Mouse (Mus musculus): ENCODE results near the gene Cubn. TPM values are rescaled to one million over a fixed set of nuclear protein-coding genes. Genes with fewer than 3 reads are reported as not detected.

The Cubn gene
- polyA plus RNA-seq, 1 experiment from 2014 or later, result 0.21 TPM

GRCm38 (mm10) chr2:13458088-13458487, 33.5 kb downstream of the Cubn start:
- WGBS, result 59% methylated on average over 2 of the region's 2 CpGs
- no peak for DNase-seq (ENCODE audit: low spot score)
- no peak for ATAC-seq (ENCODE audit: low FRiP score)
- H3K9ac ChIP-seq, result no peak overlapping the region
- H3K27me3 ChIP-seq (ENCODE audit: control insufficient read depth, insufficient read depth, low read length), result no peaks in the 10 kb centered on the region
- no peaks in the 10 kb centered on the region for H3K9me3 ChIP-seq (ENCODE audit: control insufficient read depth, low read length)
- no peak overlapping the region for H3K4me3 ChIP-seq (replicated peaks; ENCODE audit: low read length)
- no peaks in the 10 kb centered on the region for H3K36me3 ChIP-seq (replicated peaks; ENCODE audit: control insufficient read depth, insufficient read depth)
- H3K27ac ChIP-seq, result no peak overlapping the region
- H3K4me2 ChIP-seq (replicated peaks), result no peak overlapping the region
- no peaks in the 10 kb centered on the region for H3K4me1 ChIP-seq (replicated peaks; ENCODE audit: control insufficient read depth, insufficient read depth, low read length)

GRCm38 (mm10) chr2:13456821-13457220, 34.8 kb downstream of the Cubn start:
- Histone ChIP-seq H3K9ac (no peak overlapping the region), H3K4me3 (replicated peaks; ENCODE audit: low read length) (no peak overlapping the region), H3K27ac (no peak overlapping the region), H3K4me1 (replicated peaks; ENCODE audit: control insufficient read depth, insufficient read depth, low read length) (no peaks in the 10 kb centered on the region; the same call in 1 of the 2 replicates), H3K9me3 (ENCODE audit: control insufficient read depth, low read length) (no peaks in the 10 kb centered on the region), H3K36me3 (replicated peaks; ENCODE audit: control insufficient read depth, insufficient read depth) (no peaks in the 10 kb centered on the region), H3K4me2 (replicated peaks) (no peak overlapping the region), H3K27me3 (ENCODE audit: control insufficient read depth, insufficient read depth, low read length) (no peaks in the 10 kb centered on the region)
- ATAC-seq (ENCODE audit: low FRiP score) (no peak), DNase-seq (ENCODE audit: low spot score) (no peak)
- WGBS, result 80% methylated on average over 1 of the region's 1 CpGs

- Histone ChIP-seq H3K4me2 (replicated peaks) (no peak overlapping the region), H3K4me1 (replicated peaks; ENCODE audit: control insufficient read depth, insufficient read depth, low read length) (peaks cover 4% of the 10 kb centered on the region), H3K4me3 (replicated peaks; ENCODE audit: low read length) (no peak overlapping the region), H3K9me3 (ENCODE audit: control insufficient read depth, low read length) (no peaks in the 10 kb centered on the region), H3K27ac (no peak overlapping the region), H3K27me3 (ENCODE audit: control insufficient read depth, insufficient read depth, low read length) (no peaks in the 10 kb centered on the region), H3K9ac (no peak overlapping the region), H3K36me3 (replicated peaks; ENCODE audit: control insufficient read depth, insufficient read depth) (no peaks in the 10 kb centered on the region)
- 60% methylated on average over 13 of the region's 13 CpGs for WGBS
- no peak for ATAC-seq (ENCODE audit: low FRiP score)
- no peak for DNase-seq (ENCODE audit: low spot score)
Measured at GRCm38 (mm10) chr2:13451495-13452491, 39.8 kb downstream of the Cubn start.

GRCm38 (mm10) chr2:13450895-13451294, 40.7 kb downstream of the Cubn start:
- WGBS, result 64% methylated on average over 3 of the region's 3 CpGs
- H3K4me1 ChIP-seq (replicated peaks; ENCODE audit: control insufficient read depth, insufficient read depth, low read length), result peaks cover 4% of the 10 kb centered on the region
- H3K9me3 ChIP-seq (ENCODE audit: control insufficient read depth, low read length), result no peaks in the 10 kb centered on the region
- no peak overlapping the region for H3K4me2 ChIP-seq (replicated peaks)
- H3K36me3 ChIP-seq (replicated peaks; ENCODE audit: control insufficient read depth, insufficient read depth), result no peaks in the 10 kb centered on the region
- no peak overlapping the region for H3K27ac ChIP-seq
- ATAC-seq (ENCODE audit: low FRiP score) (peak; percentile 38), DNase-seq (ENCODE audit: low spot score) (no peak)
- H3K4me3 ChIP-seq (replicated peaks; ENCODE audit: low read length), result no peak overlapping the region
- H3K27me3 ChIP-seq (ENCODE audit: control insufficient read depth, insufficient read depth, low read length), result no peaks in the 10 kb centered on the region
- H3K9ac ChIP-seq, result no peak overlapping the region

- peak; percentile 38 for DNase-seq (ENCODE audit: low spot score)
- H3K4me1 ChIP-seq (replicated peaks; ENCODE audit: control insufficient read depth, insufficient read depth, low read length), result peaks cover 4% of the 10 kb centered on the region
- H3K27ac ChIP-seq, result peak overlapping the region; percentile 9; the same call in 1 of the 2 replicates
- 48% methylated on average over 2 of the region's 2 CpGs for WGBS
- H3K4me3 ChIP-seq (replicated peaks; ENCODE audit: low read length), result no peak overlapping the region
- no peaks in the 10 kb centered on the region for H3K27me3 ChIP-seq (ENCODE audit: control insufficient read depth, insufficient read depth, low read length)
- no peak overlapping the region for H3K4me2 ChIP-seq (replicated peaks)
- H3K36me3 ChIP-seq (replicated peaks; ENCODE audit: control insufficient read depth, insufficient read depth), result no peaks in the 10 kb centered on the region
- H3K9me3 ChIP-seq (ENCODE audit: control insufficient read depth, low read length), result no peaks in the 10 kb centered on the region
- H3K9ac ChIP-seq, result no peak overlapping the region
- peak; percentile 58; the same call in 1 of the 2 replicates for ATAC-seq (ENCODE audit: low FRiP score)
Measured at GRCm38 (mm10) chr2:13450470-13450869, 41.1 kb downstream of the Cubn start.

GRCm38 (mm10) chr2:13445156-13445555, 46.5 kb downstream of the Cubn start:
- 93% methylated on average over 4 of the region's 4 CpGs for WGBS

GRCm38 (mm10) chr2:13438983-13439382, 52.6 kb downstream of the Cubn start:
- no peak for ATAC-seq (ENCODE audit: low FRiP score)
- no peak overlapping the region for H3K27ac ChIP-seq
- H3K4me3 ChIP-seq (replicated peaks; ENCODE audit: low read length), result no peak overlapping the region
- WGBS, result 57% methylated on average over 1 of the region's 1 CpGs
- H3K27me3 ChIP-seq (ENCODE audit: control insufficient read depth, insufficient read depth, low read length), result no peaks in the 10 kb centered on the region
- no peaks in the 10 kb centered on the region for H3K4me1 ChIP-seq (replicated peaks; ENCODE audit: control insufficient read depth, insufficient read depth, low read length)
- no peak overlapping the region for H3K4me2 ChIP-seq (replicated peaks)
- no peaks in the 10 kb centered on the region for H3K36me3 ChIP-seq (replicated peaks; ENCODE audit: control insufficient read depth, insufficient read depth)
- no peaks in the 10 kb centered on the region for H3K9me3 ChIP-seq (ENCODE audit: control insufficient read depth, low read length)
- no peak for DNase-seq (ENCODE audit: low spot score)
- no peak overlapping the region for H3K9ac ChIP-seq

More at GRCm38 (mm10) chr2:13445156-13445555, 46.5 kb downstream of the Cubn start:
- Histone ChIP-seq H3K4me1 (replicated peaks; ENCODE audit: control insufficient read depth, insufficient read depth, low read length) (no peaks in the 10 kb centered on the region), H3K9ac (no peak overlapping the region), H3K36me3 (replicated peaks; ENCODE audit: control insufficient read depth, insufficient read depth) (no peaks in the 10 kb centered on the region), H3K27ac (no peak overlapping the region), H3K4me2 (replicated peaks) (no peak overlapping the region), H3K9me3 (ENCODE audit: control insufficient read depth, low read length) (no peaks in the 10 kb centered on the region), H3K27me3 (ENCODE audit: control insufficient read depth, insufficient read depth, low read length) (no peaks in the 10 kb centered on the region), H3K4me3 (replicated peaks; ENCODE audit: low read length) (no peak overlapping the region)
- DNase-seq (ENCODE audit: low spot score) (no peak), ATAC-seq (ENCODE audit: low FRiP score) (no peak)

- DNase-seq (ENCODE audit: low spot score), result no peak
- no peaks in the 10 kb centered on the region for H3K4me1 ChIP-seq (replicated peaks; ENCODE audit: control insufficient read depth, insufficient read depth, low read length)
- WGBS, result 94% methylated on average over 3 of the region's 3 CpGs
- no peaks in the 10 kb centered on the region for H3K9me3 ChIP-seq (ENCODE audit: control insufficient read depth, low read length)
- H3K4me2 ChIP-seq (replicated peaks), result no peak overlapping the region
- H3K27ac ChIP-seq, result no peak overlapping the region
- no peak overlapping the region for H3K4me3 ChIP-seq (replicated peaks; ENCODE audit: low read length)
- no peaks in the 10 kb centered on the region for H3K27me3 ChIP-seq (ENCODE audit: control insufficient read depth, insufficient read depth, low read length)
- no peak overlapping the region for H3K9ac ChIP-seq
- no peak for ATAC-seq (ENCODE audit: low FRiP score)
- H3K36me3 ChIP-seq (replicated peaks; ENCODE audit: control insufficient read depth, insufficient read depth), result no peaks in the 10 kb centered on the region
Measured at GRCm38 (mm10) chr2:13438275-13438845, 53.3 kb downstream of the Cubn start.

GRCm38 (mm10) chr2:13432002-13432401, 59.6 kb downstream of the Cubn start:
- H3K27ac ChIP-seq, result no peak overlapping the region
- 90% methylated on average over 4 of the region's 4 CpGs for WGBS
- no peak for DNase-seq (ENCODE audit: low spot score)

More at GRCm38 (mm10) chr2:13432002-13432401, 59.6 kb downstream of the Cubn start:
- H3K9me3 ChIP-seq (ENCODE audit: control insufficient read depth, low read length), result no peaks in the 10 kb centered on the region
- H3K4me3 ChIP-seq (replicated peaks; ENCODE audit: low read length), result no peak overlapping the region
- H3K27me3 ChIP-seq (ENCODE audit: control insufficient read depth, insufficient read depth, low read length), result no peaks in the 10 kb centered on the region
- no peaks in the 10 kb centered on the region for H3K36me3 ChIP-seq (replicated peaks; ENCODE audit: control insufficient read depth, insufficient read depth)
- H3K9ac ChIP-seq, result no peak overlapping the region
- no peak overlapping the region for H3K4me2 ChIP-seq (replicated peaks)
- ATAC-seq (ENCODE audit: low FRiP score), result no peak
- H3K4me1 ChIP-seq (replicated peaks; ENCODE audit: control insufficient read depth, insufficient read depth, low read length), result no peaks in the 10 kb centered on the region
